Mouse (Mus musculus) thymus, postnatal 14 days (tissue): ENCODE measurements around the gene Dytn.
"Not testable (repeated sequence)": the region's sequence is repeated elsewhere in the genome, so short reads cannot be mapped to it uniquely, and the experiment has no call there.

Experiments used
- DNase-seq: peaks from one replicate; pipeline ENCODE4 v3.0.0; 2021

Gene Dytn

GRCm38 (mm10) chr1:63686827-63687226 is at the start of gene Dytn:
TSS of gene Dytn (minus strand) at chr1:63686927.
- no peak for DNase-seq

- DNase-seq = peak; percentile 89
Observed at GRCm38 (mm10) chr1:63730240-63730771, 43.6 kb upstream of the Dytn start, which contains the start of the genes Mdh1b and Fastkd2. TSS of gene Mdh1b (minus strand) at chr1:63730318. TSS of gene Fastkd2 (plus strand) at chr1:63730614.

DNA sequence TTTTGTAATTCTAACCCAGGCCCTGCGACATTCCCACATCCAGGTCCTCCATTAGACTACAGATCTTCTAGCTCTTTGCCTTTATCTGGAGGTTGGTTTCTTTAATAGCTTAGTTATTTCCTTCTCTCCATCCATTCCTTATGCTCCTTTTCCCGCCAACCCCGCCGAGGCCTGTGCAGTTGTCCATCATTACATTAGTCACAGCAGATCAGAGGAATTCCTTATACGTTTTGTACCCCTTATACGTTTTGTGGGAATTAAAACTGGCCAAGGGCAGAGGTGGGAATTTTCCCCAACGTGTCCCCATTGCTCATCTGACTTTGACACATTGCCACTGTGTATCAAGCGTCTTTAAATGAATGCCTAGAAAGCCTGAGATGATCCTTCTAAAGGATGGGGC is 43.1 kb upstream of the Dytn start:
- peak; percentile 11 for DNase-seq

DNA sequence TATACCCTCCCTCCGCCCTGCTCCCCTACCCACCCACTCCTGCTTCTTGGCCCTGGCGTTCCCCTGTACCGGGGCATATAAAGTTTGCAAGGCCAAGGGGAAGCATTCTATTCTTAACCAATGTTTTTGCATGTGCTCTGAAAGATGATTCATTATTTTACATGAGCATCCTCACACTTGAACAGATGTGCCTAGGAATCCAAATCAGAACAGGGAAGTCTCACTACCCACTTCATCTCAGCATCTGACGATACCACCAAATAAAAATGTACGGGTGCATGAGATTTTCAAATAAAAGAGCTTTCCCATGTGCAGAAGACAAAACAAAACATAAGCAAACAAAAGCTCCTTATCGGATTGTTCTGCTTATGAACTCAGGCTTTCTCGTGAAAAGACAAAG is 33.4 kb upstream of the Dytn start:
- no peak for DNase-seq

GRCm38 (mm10) chr1:63708876-63709275 is 22.1 kb upstream of the Dytn start:
- no peak for DNase-seq

DNA sequence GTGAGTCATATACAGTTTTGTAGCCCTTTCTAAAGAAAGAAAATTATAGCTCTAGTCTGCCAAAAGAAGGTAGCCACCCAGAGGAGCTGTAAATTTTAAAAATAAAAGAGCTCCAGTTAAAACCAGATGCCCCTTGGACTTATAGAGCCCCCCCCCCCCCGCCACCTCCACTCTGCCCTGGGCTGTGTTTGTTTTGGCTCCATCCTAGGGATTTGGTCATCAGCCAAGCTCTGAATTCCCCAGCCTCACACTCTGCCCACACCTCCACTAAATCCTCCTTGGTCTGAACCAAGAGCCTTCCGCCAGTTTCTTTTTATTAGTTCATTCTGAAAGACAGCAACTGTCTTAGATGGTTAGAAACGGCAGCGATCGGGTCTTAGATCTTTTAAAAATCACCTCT is 19.0 kb upstream of the Dytn start:
- no peak for DNase-seq

- no peak for DNase-seq
Observed at GRCm38 (mm10) chr1:63696861-63697260, 10.1 kb upstream of the Dytn start.

- no peak for DNase-seq
Observed at GRCm38 (mm10) chr1:63675975-63676374, 10.8 kb downstream of the Dytn start.

DNA sequence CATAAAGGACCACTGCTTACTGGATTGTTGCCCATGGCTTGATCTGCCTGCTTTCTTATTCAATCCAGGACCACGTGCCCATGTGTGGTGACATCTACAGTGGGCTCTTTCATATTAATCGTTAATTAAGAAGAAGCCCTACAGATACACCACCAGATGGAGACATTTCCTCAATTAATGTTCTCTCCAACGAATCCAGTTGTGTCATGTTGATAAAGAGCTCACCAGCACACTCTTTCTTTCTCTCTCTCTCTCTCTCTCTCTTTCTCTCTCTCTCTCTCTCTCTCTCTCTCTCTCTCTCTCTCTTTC is 17.9 kb downstream of the Dytn start:
- DNase-seq = no peak

DNA sequence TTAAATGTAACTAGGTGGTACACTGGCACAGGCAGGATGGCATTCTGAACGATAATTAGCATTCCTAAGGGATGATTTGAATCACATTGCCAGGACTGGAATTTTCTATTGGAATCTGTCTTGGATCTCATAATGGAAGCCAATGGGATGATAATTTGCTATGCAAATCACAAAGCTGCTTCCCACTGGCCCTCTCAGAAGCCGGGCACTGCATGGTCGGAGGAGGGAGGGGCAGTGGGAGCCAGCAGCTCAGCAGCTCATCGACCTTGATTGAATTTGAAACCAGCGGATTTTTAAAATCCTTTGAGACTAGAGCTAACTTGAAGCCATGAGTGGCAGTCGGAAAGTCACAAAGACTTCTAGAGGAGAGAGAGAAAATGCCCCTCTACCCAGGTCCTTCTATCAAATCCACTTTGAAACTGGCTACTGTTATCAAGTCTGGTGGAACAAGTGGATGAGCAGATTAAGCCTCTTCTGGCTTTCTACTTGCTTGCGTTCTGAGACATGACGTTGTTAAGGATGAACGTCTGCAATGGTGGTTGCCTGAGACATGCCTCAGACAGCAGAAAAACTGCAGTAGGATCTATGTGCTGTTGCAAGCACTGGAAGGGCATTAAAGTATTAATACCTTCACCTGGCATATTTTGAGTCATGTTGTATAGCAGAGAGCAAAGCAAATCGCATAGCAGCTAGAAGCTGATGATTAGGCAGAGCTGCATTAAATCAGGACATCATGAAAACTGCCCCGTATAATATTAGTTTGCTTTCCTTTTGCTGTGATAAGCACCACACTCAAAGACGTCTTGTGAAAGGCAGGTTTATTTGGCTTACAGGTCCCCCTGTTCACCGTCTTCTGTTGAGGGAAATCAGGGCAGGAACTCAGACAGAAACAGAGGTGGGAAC is 18.5 kb downstream of the Dytn start:
- DNase-seq = no peak

DNA sequence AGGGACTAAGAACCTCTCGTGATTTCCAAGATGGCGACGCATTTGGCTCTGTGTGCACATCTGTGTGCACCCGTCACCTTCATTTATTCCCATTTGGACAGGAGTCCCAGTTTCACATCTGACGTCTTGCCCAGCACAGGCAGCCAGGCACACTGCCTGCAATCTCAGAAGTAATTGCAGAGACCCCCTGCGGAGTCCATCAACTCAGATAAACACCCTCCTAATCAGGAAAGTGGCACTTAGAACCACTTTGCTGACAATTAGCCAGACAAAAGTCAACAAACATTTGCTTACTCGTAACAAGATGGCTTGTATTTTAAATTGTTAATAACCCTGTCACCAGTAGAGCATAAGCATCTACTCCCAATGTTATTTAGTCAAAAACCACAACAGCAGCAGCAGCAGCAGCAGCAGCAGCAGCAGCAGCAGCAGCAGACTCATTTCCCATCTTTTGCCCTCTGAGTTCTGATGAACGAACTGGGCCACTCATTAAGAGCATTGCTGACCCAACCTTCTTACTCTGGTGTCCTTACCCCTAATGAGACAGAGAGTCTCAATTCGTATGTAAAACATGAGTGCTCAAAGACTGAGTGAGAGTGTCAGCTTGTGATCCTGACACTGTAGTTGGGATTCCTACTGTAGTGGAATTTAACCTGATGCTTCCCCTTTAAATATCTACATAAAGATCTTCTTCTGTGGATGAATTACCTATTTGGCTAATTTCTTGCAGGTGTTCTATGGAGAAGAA is 19.4 kb downstream of the Dytn start:
- no peak for DNase-seq

- DNase-seq = no peak
Observed at GRCm38 (mm10) chr1:63666089-63666488, 20.6 kb downstream of the Dytn start.

DNA sequence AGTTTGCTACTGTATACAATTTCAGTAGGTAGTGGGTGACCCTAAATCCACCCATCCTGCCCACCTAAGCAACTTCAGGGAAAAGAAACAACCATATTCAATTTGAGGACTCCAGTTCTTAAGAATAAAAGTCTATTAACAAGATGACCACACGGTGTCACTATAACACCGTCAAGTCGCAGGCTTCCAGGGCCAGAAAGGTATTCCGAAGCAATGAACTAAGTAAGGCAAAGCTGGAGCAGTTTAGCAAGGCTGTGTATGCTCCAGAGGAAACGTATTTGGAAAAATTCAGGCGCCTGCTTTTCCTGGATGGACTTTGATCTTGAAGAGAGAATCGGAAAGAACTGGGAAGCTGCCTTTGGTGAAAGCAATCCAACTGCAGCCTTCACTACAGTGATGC is 27.1 kb downstream of the Dytn start:
- peak; percentile 42 for DNase-seq

- peak; percentile 66 for DNase-seq
Observed at GRCm38 (mm10) chr1:63658016-63658415, 28.7 kb downstream of the Dytn start.

DNA sequence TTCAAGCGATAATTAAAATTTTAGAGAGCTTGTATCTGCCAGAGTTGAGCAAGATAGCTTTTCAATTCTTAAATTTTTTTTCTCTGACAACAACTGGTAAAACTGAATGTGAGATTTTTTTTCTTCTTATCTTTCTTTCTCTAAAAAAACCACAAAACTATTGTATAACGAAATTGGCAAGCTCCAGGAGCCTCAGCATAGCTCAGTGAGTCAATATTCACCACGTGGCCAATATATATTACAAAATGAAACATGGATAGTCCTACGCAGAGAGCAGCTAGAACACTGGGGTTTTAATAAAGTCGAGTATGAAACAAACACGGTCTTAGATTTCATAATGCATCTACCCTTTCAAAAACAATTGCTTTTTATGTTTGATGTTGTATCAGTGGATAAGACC is 46.8 kb downstream of the Dytn start:
- no peak for DNase-seq

GRCm38 (mm10) chr1:63630390-63630789 is 56.3 kb downstream of the Dytn start:
- DNase-seq = not testable (repeated sequence)

DNA sequence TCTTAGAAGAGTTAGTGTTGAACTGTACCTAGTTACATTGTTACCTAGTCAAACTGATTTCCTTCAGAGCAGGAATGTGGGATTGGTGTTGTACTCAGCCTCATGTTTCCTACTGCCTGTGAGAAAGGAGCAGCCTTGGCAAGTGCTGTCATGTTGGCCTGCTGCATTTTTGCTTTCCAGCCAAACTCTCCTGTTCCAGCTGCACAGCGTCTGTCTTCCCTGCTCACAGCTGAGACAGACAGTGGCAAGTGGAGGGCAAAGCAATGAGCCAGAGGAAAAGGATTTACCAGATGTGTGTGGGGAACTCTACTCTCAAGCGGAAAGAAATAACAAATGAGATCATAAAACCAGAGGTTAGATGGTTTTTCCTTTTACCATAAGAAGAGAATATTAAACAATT is 58.5 kb downstream of the Dytn start:
- no peak for DNase-seq

DNA sequence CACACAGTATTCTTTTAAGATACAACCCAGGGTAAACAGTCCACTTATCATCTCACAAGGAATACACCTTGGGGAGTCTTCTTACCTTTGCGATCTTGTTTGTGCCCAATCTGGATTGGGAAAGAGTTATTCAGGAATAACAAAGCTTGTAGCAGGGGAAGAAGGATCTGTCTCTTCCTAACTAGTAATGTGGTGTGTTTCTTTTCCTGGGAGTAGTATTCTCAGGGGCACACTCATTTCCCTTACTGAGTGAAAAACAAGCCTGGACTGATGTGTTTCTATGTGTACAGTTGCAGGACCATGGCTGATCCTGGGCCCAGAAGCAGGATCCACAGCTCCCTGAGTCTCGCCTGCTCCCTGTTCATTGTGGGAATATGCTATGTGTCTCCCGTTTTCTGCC is 71.1 kb downstream of the Dytn start, which contains the start of gene Gm39653:
Gm39653 (plus strand) TSS at position 301 of the 400 bp plus-strand sequence.
- DNase-seq = no peak

- peak; percentile 31 for DNase-seq
Observed at GRCm38 (mm10) chr1:63614594-63614993, 72.1 kb downstream of the Dytn start.

- DNase-seq = no peak
Observed at GRCm38 (mm10) chr1:63609613-63610012, 77.1 kb downstream of the Dytn start.

DNA sequence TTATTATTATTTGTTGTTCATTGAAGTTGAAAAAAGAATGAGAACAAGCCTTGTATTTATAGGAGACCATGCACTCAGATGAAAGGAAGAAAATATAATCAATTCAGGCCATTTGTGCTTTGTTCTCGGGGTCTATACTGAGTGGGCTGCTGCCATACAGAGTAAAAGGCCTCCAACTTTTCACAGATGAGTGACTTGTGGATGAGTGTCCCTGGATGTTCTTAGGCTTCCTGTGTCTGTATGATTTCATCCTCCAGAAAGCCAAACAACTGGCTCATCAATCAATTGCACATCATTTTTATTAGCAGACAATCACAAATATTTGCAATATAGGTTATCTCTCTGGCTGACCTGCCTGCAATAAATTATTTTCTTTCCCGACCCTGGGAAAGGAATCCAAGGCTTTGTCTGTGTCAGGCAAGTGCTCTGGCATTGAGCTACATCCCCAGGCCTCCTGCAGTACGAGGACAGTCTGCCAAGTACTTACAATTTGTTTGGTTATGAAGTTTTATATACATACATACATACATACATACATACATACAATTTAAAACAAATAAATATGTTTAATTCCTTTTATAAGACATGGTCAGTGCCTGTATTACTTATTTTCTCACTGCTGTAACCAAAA is 82.7 kb downstream of the Dytn start:
- no peak for DNase-seq

GRCm38 (mm10) chr1:63586869-63587268 is 99.9 kb downstream of the Dytn start:
- DNase-seq = no peak

DNA sequence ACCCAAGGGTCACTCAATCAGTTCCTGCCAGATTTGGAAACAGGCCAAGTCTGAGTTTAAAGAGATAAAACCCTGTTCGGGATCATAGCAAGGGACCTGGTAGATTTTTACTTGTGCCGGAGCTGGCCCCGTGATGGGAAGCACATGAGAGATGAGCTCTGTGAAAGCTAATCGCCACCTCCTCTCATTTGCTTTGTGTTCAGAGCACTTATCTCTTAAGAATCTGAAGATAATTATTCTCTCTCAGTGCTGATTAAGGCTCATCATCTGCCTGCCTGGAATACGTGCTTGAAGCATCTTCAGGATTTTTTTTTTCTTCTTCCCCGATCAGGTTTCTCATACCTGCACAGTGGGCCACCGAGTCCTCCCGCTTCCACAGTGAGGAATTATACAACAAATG is 107.6 kb downstream of the Dytn start:
- DNase-seq = no peak
